Mouse (Mus musculus) induced T-regulatory cell, adult 2 months (primary cell): ENCODE measurements around the gene Psma6.

Experiments
- DNase-seq: peaks from one replicate; pipeline ENCODE4 v3.0.0-alpha.2; 2012; ENCODE audit warnings: low read depth

Gene Psma6

DNA sequence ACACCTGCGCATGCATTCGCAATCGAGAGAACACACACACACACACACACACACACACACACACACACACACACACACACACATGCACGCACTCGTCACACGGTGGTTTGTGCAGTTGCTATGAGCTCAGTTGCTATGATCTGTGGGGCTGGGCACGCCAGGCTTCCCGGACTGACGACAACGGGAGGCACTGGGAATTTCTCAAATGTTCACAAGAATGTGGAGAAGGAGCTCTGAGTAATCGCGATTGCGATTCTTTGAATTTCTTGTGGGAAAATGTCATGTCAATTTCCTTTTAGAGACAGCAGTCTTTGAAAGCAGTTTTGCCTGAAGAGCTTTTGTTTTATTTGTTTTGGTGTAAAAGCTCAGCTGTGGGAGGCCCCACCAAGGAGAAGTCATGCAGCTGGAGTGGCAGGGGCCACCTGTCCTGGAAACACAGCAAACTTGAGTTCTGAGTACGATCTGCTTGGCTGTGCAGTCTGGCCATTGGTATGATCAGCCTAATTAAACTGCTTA is 80.9 kb downstream of the Psma6 start:
- peak; percentile 87 for DNase-seq

DNA sequence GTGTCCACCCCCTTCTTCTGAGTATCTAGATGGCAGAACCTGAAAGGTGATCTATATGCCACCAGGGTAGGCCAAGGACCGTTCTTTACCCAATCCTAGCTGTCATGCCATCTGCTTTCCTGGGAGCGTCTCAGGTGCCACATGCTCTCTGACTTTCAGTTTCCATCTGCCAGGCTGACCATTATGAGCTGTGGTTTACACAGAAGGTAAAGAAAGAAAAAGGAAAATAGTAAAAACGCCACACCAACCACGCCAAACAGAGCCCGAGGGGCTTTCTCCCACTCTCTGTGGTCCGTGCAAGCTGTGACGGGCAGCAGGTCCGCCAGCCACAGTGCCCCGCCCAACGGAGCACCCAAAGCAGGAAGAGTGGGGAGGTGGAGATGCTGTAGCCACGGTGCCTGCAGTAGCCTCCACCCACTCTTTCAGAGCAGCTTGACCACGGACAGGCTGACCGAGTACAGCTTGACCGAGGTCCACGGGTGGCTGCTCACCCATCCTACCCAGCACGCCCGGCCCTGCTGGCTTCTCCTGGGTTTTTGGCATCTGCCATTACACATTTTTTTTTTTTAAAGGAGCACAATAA is 81.5 kb downstream of the Psma6 start:
- DNase-seq, result peak; percentile 80

DNA sequence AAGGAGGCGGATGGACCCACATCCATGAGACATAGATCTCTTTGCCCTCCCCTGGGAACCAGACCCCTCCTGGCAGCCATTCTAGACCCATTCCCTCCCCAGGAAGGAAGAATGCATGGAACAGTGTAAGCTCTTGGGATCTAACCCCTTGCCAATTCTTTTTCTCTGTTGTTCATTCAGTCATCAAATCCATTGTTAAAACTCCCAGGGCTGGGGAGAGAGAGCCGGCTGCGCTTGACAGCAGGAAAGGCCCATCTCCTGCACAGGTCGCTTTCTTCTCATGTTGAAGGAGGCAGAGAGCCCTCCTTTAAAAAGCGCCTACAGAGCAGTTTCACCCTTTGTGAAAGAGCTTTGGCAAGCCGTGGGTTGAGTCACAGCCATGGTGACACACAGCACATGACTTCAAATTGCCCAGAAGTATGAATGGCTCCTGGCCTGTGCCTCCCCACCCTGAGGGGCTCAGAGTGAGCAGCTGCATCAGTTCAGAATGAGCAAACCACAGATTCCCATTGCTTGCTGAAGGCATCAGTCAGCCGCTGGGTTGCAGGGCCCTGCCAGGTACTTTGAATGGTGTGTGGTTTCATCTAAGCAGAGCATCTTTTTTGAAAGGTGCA is 82.2 kb downstream of the Psma6 start:
- peak; percentile 79 for DNase-seq

DNA sequence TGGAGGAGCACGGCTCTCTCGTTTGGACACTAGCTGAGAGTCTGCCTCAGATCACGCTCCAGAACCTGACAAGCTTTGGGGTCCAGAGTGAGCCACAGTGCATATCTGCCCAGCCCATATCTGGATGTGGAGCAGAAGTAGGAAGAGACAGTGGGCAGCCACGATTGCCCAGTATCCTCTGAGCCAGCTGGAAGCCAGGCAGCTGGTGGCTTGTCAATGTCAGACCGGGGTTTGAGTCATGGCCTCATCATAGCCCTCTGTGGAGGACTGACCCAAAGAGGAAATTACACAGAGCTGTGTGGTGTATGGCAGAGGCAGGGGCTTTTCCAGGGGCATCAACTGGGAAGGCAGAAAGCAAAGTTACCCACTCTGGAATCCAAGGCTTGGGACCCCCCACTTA is 82.8 kb downstream of the Psma6 start:
- DNase-seq, result peak; percentile 47

DNA sequence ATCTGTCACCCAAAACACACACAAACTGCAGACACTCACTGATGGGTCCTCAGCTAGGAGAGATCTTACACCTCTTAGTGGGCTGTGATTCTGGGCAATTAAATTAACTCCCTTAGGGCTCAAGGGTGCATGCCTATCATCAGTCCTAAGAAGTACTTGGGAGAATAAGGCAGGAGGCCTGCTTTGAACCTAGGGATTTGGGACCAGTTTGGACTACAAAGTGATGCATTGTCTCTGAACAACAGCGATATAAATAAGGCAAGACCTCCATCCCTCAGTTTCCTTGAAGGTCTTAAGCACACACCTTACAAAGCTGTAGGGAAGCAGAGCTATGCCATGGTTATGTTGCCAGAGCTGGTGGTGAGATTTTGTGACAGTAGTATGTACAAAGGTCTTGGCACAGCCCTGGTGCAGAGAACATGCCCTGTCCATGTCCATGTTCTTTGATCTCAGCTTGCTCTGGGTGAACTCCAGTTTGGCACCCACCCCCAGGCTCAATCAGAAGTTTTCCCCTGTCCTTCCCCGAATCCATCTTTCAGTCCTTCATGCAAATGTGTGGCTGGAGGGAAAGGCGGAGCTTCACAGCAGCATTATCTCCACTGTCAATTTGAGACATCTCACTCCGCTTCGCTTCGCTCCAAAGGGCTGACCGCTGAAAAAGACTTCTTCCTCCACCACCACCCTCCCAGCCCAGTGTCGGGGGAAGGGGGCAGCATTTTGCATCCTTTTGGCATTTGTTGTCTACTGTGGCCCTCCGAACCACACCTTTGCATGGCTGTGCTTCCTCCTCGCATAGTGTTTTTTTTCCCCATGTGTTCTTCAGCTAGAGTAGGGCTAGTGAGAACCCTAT is 83.5 kb downstream of the Psma6 start:
- DNase-seq, result no peak
